Mouse (Mus musculus) B cell, adult (primary cell): ENCODE measurements around the gene Ncf2. TPM values are rescaled to one million over a fixed set of nuclear protein-coding genes. Genes with fewer than 3 reads are reported as not detected.

Experiments
- total RNA-seq: library from RNA; stranded (reverse); gene quantifications from 4 replicates; pipeline ENCODE4 v1.2.4, GENCODE M21; 2023; ENCODE audit not compliant: inconsistent age

Ncf2 gene
- 247 to 296 TPM (median 267 TPM) in 4 replicates for total RNA-seq

GRCm38 (mm10) chr1:152799897-152800296, at the start of gene Ncf2:
Ncf2 (plus strand) TSS chr1:152800194.

GRCm38 (mm10) chr1:152750312-152750965, 49.6 kb upstream of the Ncf2 start, which contains the start of gene Apobec4:
Apobec4 (plus strand) TSS chr1:152750551.

GRCm38 (mm10) chr1:152766032-152766772, 33.8 kb upstream of the Ncf2 start, which contains the start of the genes Rgl1 and Arpc5:
Rgl1 (minus strand) TSS chr1:152766351.
Arpc5 (plus strand) TSS chr1:152766542.

Other genes with a start within 250 kb of the Ncf2 start
- gene Apobec4, start 49.6 kb upstream of the Ncf2 start, total RNA-seq, result not detected in 4 replicates
- gene Rgl1, start 33.8 kb upstream of the Ncf2 start, total RNA-seq, result 24.7 to 57.6 TPM (median 41.1 TPM) in 4 replicates
- gene Arpc5, start 33.7 kb upstream of the Ncf2 start, total RNA-seq, result 353 to 388 TPM (median 379 TPM) in 4 replicates
- 150 to 165 TPM (median 159 TPM) in 4 replicates for gene Smg7, start 102.5 kb downstream of the Ncf2 start, total RNA-seq
- not detected in 4 replicates for gene Nmnat2, start 154.8 kb downstream of the Ncf2 start, total RNA-seq